Mouse (Mus musculus) liver, postnatal 0 days (tissue): ENCODE data around the gene Mettl16. TPM values are rescaled to one million over a fixed set of nuclear protein-coding genes. Genes with fewer than 3 reads are reported as not detected.

Source experiments
- ATAC-seq: fragments of 200-750 bp; cut with Nextera tagmentation; 2 replicates; pipeline ENCODE4 v1.8.0; 2017; ENCODE audit warnings: mild to moderate bottlenecking, moderate library complexity
- DNase-seq: peaks from one replicate; pipeline ENCODE4 v3.0.0-alpha.2; 2016
- H3K27ac ChIP-seq: fragments of 300-500 bp; sonication (generic); 2 replicates; pipeline ENCODE4 v1.5.1; 2014; ENCODE audit warnings: antibody characterized with exemption, moderate library complexity, mild to moderate bottlenecking, low read depth
- H3K27me3 ChIP-seq: fragments of 300-500 bp; sonication (generic); 2 replicates; pipeline ENCODE4 v1.6.1; 2014; ENCODE audit warnings: low read length, control low read depth, mixed read lengths; ENCODE audit not compliant: insufficient read depth
- H3K36me3 ChIP-seq: fragments of 300-500 bp; sonication (generic); replicated peaks from 2 replicates; pipeline ENCODE4 v1.6.1; 2014; ENCODE audit warnings: mild to moderate bottlenecking, control low read depth, low read length, moderate library complexity, mixed read lengths; ENCODE audit not compliant: insufficient read depth
- H3K4me1 ChIP-seq: fragments of 300-500 bp; sonication (generic); 2 replicates; pipeline ENCODE4 v1.6.1; 2014; ENCODE audit warnings: antibody characterized with exemption, mild to moderate bottlenecking, control low read depth; ENCODE audit not compliant: insufficient read depth
- H3K4me2 ChIP-seq: fragments of 300-500 bp; sonication (generic); 2 replicates; pipeline ENCODE4 v1.6.1; 2014; ENCODE audit warnings: low read depth, mild to moderate bottlenecking, low read length, moderate library complexity, mixed read lengths
- H3K4me3 ChIP-seq: fragments of 300-500 bp; sonication (generic); 2 replicates; pipeline ENCODE4 v1.5.1; 2014; ENCODE audit warnings: low read depth, low read length
- H3K9ac ChIP-seq: fragments of 300-500 bp; sonication (generic); replicated peaks from 2 replicates; pipeline ENCODE4 v1.6.1; 2014; ENCODE audit warnings: mild to moderate bottlenecking, moderate library complexity
- H3K9me3 ChIP-seq: fragments of 300-500 bp; sonication (generic); 2 replicates; pipeline ENCODE4 v1.6.1; 2016; ENCODE audit warnings: mild to moderate bottlenecking, control low read depth, low read length, mixed read lengths
- CTCF ChIP-seq: sonication (generic); IDR thresholded peaks from 2 replicates; pipeline ENCODE4 v1.5.1; 2016; ENCODE audit warnings: antibody characterized with exemption, low read depth
- EP300 ChIP-seq: IDR thresholded peaks from 2 replicates; pipeline ENCODE4 v1.6.1; 2016; ENCODE audit warnings: antibody characterized with exemption, low read depth, mild to moderate bottlenecking
- WGBS: fragments of 180-500 bp; shearing (Covaris S2); extraction: QIAGEN DNeasy Blood & Tissue Kit; methylation state at CpG from one replicate; pipeline ENCODE4 v1.1.7; 2014; ENCODE audit not compliant: insufficient replicate concordance; 5-methylcytosine and 5-hydroxymethylcytosine counted together
- polyA plus RNA-seq: library from polyadenylated mRNA; unstranded; fragments of >200 nt; fragmentation: Nextera tagmentation; extraction: Ambion mirVana; gene quantifications from 2 replicates; pipeline ENCODE4 v1.2.1, GENCODE M21; 2015

The Mettl16 gene
- polyA plus RNA-seq, 1 experiment from 2014 or later: 8.4 TPM

GRCm38 (mm10) chr11:74863471-74863870, 92.8 kb downstream of the Mettl16 start:
- H3K4me3 ChIP-seq: no peak overlapping the region
- 47% methylated on average over 11 of the region's 11 CpGs for WGBS
- DNase-seq (no peak), ATAC-seq (no peak)
- TF ChIP-seq CTCF (peak; percentile 63), EP300 (no peak)
- peaks cover 3% of the 10 kb centered on the region; the same call in 1 of the 2 replicates for H3K36me3 ChIP-seq
- H3K27me3 ChIP-seq: no peaks in the 10 kb centered on the region
- H3K4me1 ChIP-seq: no peaks in the 10 kb centered on the region
- H3K4me2 ChIP-seq: no peak overlapping the region
- no peaks in the 10 kb centered on the region for H3K9me3 ChIP-seq
- no peak overlapping the region for H3K27ac ChIP-seq
- no peak overlapping the region for H3K9ac ChIP-seq

GRCm38 (mm10) chr11:74864421-74864820, 93.8 kb downstream of the Mettl16 start:
- 88% methylated on average over 9 of the region's 9 CpGs for WGBS
- no peaks in the 10 kb centered on the region for H3K27me3 ChIP-seq
- ATAC-seq: no peak
- no peaks in the 10 kb centered on the region for H3K9me3 ChIP-seq
- H3K9ac ChIP-seq: no peak overlapping the region
- H3K27ac ChIP-seq: no peak overlapping the region
- H3K36me3 ChIP-seq: peaks cover 3% of the 10 kb centered on the region; the same call in 1 of the 2 replicates
- H3K4me3 ChIP-seq: no peak overlapping the region
- TF ChIP-seq CTCF (no peak), EP300 (no peak)
- no peak overlapping the region for H3K4me2 ChIP-seq
- no peak for DNase-seq
- no peaks in the 10 kb centered on the region for H3K4me1 ChIP-seq

- H3K4me1 ChIP-seq: no peaks in the 10 kb centered on the region
- no peak overlapping the region for H3K4me3 ChIP-seq
- H3K27ac ChIP-seq: no peak overlapping the region
- no peak for DNase-seq
- H3K9ac ChIP-seq: no peak overlapping the region
- WGBS: 87% methylated on average over 8 of the region's 9 CpGs
- no peaks in the 10 kb centered on the region for H3K9me3 ChIP-seq
- H3K27me3 ChIP-seq: no peaks in the 10 kb centered on the region
- H3K36me3 ChIP-seq: peaks cover 3% of the 10 kb centered on the region; the same call in 1 of the 2 replicates
- no peak for TF ChIP-seq EP300
- ATAC-seq: no peak
- H3K4me2 ChIP-seq: no peak overlapping the region
Measured at GRCm38 (mm10) chr11:74865252-74865651, 94.6 kb downstream of the Mettl16 start.

- DNase-seq: no peak
- Histone ChIP-seq H3K36me3 (peaks cover 3% of the 10 kb centered on the region; the same call in 1 of the 2 replicates), H3K27ac (no peak overlapping the region), H3K9ac (no peak overlapping the region), H3K27me3 (no peaks in the 10 kb centered on the region), H3K4me2 (no peak overlapping the region), H3K4me1 (no peaks in the 10 kb centered on the region), H3K9me3 (no peaks in the 10 kb centered on the region), H3K4me3 (no peak overlapping the region)
- no peak for TF ChIP-seq EP300
- no peak for TF ChIP-seq CTCF
- no peak for ATAC-seq
- WGBS: 87% methylated on average over 4 of the region's 4 CpGs
Measured at GRCm38 (mm10) chr11:74866640-74867039, 96.0 kb downstream of the Mettl16 start.

- Histone ChIP-seq H3K9ac (no peak overlapping the region), H3K36me3 (peaks cover 3% of the 10 kb centered on the region; the same call in 1 of the 2 replicates), H3K4me2 (no peak overlapping the region), H3K27me3 (no peaks in the 10 kb centered on the region), H3K9me3 (no peaks in the 10 kb centered on the region), H3K4me3 (no peak overlapping the region), H3K27ac (no peak overlapping the region), H3K4me1 (0 out of 2 replicates have a peak, but pooled peaks cover 2% of the 10 kb centered on the region)
- 73% methylated on average over 2 of the region's 2 CpGs for WGBS
- no peak for ATAC-seq
- no peak for TF ChIP-seq EP300
- no peak for TF ChIP-seq CTCF
- DNase-seq: no peak
Measured at GRCm38 (mm10) chr11:74867181-74867580, 96.6 kb downstream of the Mettl16 start.

- H3K9ac ChIP-seq: no peak overlapping the region
- WGBS: 83% methylated on average over 13 of the region's 13 CpGs
Measured at GRCm38 (mm10) chr11:74868046-74868760, 97.6 kb downstream of the Mettl16 start.

More at GRCm38 (mm10) chr11:74868046-74868760, 97.6 kb downstream of the Mettl16 start:
- H3K36me3 ChIP-seq: peaks cover 3% of the 10 kb centered on the region; the same call in 1 of the 2 replicates
- no peak overlapping the region for H3K4me3 ChIP-seq
- TF ChIP-seq CTCF (no peak), EP300 (no peak)
- H3K4me2 ChIP-seq: no peak overlapping the region
- no peaks in the 10 kb centered on the region for H3K9me3 ChIP-seq
- DNase-seq (no peak), ATAC-seq (no peak)
- 0 out of 2 replicates have a peak, but pooled peaks cover 4% of the 10 kb centered on the region for H3K4me1 ChIP-seq
- no peaks in the 10 kb centered on the region for H3K27me3 ChIP-seq
- no peak overlapping the region for H3K27ac ChIP-seq
